Mouse (Mus musculus): ENCODE measurements around the gene Cdr2l. TPM values are rescaled to one million over a fixed set of nuclear protein-coding genes. Genes with fewer than 3 reads are reported as not detected.
A peak's percentile ranks its signal among the peaks of the same experiment; 100 is the strongest.

Cdr2l gene
- total and polyA plus RNA-seq, 3 experiments: not detected

- H3K4me3 ChIP-seq (replicated peaks in 1 of 3; ENCODE audit: low read depth in 2 of 3, low read length in 2 of 3, poor library complexity in 1 of 3): no peak overlapping the region
- no peak overlapping the region for H3K9ac ChIP-seq (ENCODE audit: insufficient read depth, low read depth)
- in situ Hi-C loops (cut with MboI; ENCODE audit: low pct_ligation_motif_present, low pct_unique_long_range_greater_than_20kb, low sequenced_read_pairs) (no loop called here), dilution Hi-C loops (cut with MboI; ENCODE audit: extremely low pct_ligation_motif_present, extremely low pct_unique_long_range_greater_than_20kb, low sequenced_read_pairs) (no loop called here)
- H3K27me3 ChIP-seq (replicated peaks): peaks cover 95% of the 10 kb centered on the region
- peaks cover 12% of the 10 kb centered on the region in 2 experiments for H3K4me1 ChIP-seq (ENCODE audit: control insufficient read depth in 1 of 2, insufficient read depth in 2 of 2)
- no peak overlapping the region for H3K27ac ChIP-seq (ENCODE audit: insufficient read depth, low read depth)
- no peak overlapping the region for H3K4me2 ChIP-seq (ENCODE audit: insufficient read depth, low read depth, poor library complexity, severe bottlenecking)
- no peak for DNase-seq (ENCODE audit: extremely low read depth)
- TF ChIP-seq KAT2A (IDR thresholded peaks at IDR 0.05; ENCODE audit: insufficient replicate concordance, low read length) (no peak), BHLHE40 (IDR thresholded peaks at IDR 0.05; ENCODE audit: low read depth, low read length) (no peak), MYC (IDR thresholded peaks at IDR 0.05; ENCODE audit: low read depth, low read length) (no peak), MXI1 (IDR thresholded peaks at IDR 0.05; ENCODE audit: low read depth, low read length) (no peak), CTCF (conservative IDR thresholded peaks at IDR 0.05 in 1 of 2, IDR thresholded peaks at IDR 0.05 in 1 of 2; ENCODE audit: low read depth in 2 of 2, low read length in 2 of 2) (no peak), RCOR1 (conservative IDR thresholded peaks at IDR 0.05; ENCODE audit: low read depth, low read length) (no peak), NELFE (IDR thresholded peaks at IDR 0.05; ENCODE audit: low read depth, low read length) (no peak), JUN (IDR thresholded peaks at IDR 0.05; ENCODE audit: insufficient read depth, low read depth, low read length) (no peak), POLR2A (IDR thresholded peaks at IDR 0.05; ENCODE audit: low read depth, low read length) (no peak), CHD2 (IDR thresholded peaks at IDR 0.05; ENCODE audit: low read length) (no peak), RAD21 (IDR thresholded peaks at IDR 0.05; ENCODE audit: low read depth, low read length) (no peak), GABPA (IDR thresholded peaks at IDR 0.05; ENCODE audit: insufficient replicate concordance, low read depth, low read length) (no peak), EP300 (IDR thresholded peaks at IDR 0.05; ENCODE audit: low read length) (no peak), MAFK (IDR thresholded peaks at IDR 0.05; ENCODE audit: insufficient replicate concordance, low read length) (no peak), E2F4 (IDR thresholded peaks at IDR 0.05; ENCODE audit: insufficient replicate concordance, low read depth, low read length) (no peak), POLR2AphosphoS2 (IDR thresholded peaks at IDR 0.05; ENCODE audit: low read depth, low read length) (no peak), ETS1 (conservative IDR thresholded peaks at IDR 0.05; ENCODE audit: low read depth, low read length) (no peak)
- no peaks in the 10 kb centered on the region for H3K36me3 ChIP-seq (replicated peaks in 1 of 2; ENCODE audit: control insufficient read depth in 1 of 2, insufficient read depth in 1 of 2, low read length in 1 of 2)
- no peaks in the 10 kb centered on the region for H3K9me3 ChIP-seq (replicated peaks; ENCODE audit: low read length)
- no peaks in the 10 kb centered on the region for H3K79me2 ChIP-seq (replicated peaks; ENCODE audit: control insufficient read depth, extremely low read depth, insufficient read depth, poor library complexity, severe bottlenecking)
Observed at GRCm38 (mm10) chr11:115372015-115372414, 9.7 kb upstream of the Cdr2l start.

- no peak overlapping the region for H3K4me3 ChIP-seq (replicated peaks in 1 of 3; ENCODE audit: low read depth in 2 of 3, low read length in 2 of 3, poor library complexity in 1 of 3)
- H3K27me3 ChIP-seq (replicated peaks): peaks cover 92% of the 10 kb centered on the region
- TF ChIP-seq MAFK (IDR thresholded peaks at IDR 0.05; ENCODE audit: insufficient replicate concordance, low read length) (no peak), CTCF (conservative IDR thresholded peaks at IDR 0.05 in 1 of 2, IDR thresholded peaks at IDR 0.05 in 1 of 2; ENCODE audit: low read depth in 2 of 2, low read length in 2 of 2) (peak in 1 of 2 experiments; percentile 71; a peak in 2 of 4 replicates)
- H3K4me2 ChIP-seq (ENCODE audit: insufficient read depth, low read depth, poor library complexity, severe bottlenecking): no peak overlapping the region
- in situ Hi-C loops (cut with MboI; ENCODE audit: low pct_ligation_motif_present, low pct_unique_long_range_greater_than_20kb, low sequenced_read_pairs) (no loop called here), dilution Hi-C loops (cut with MboI; ENCODE audit: extremely low pct_ligation_motif_present, extremely low pct_unique_long_range_greater_than_20kb, low sequenced_read_pairs) (no loop called here)
- no peaks in the 10 kb centered on the region for H3K9me3 ChIP-seq (replicated peaks; ENCODE audit: low read length)
- no peaks in the 10 kb centered on the region for H3K36me3 ChIP-seq (replicated peaks in 1 of 2; ENCODE audit: control insufficient read depth in 1 of 2, insufficient read depth in 1 of 2, low read length in 1 of 2)
- peaks cover 5 to 10% of the 10 kb centered on the region in 2 experiments for H3K4me1 ChIP-seq (ENCODE audit: control insufficient read depth in 1 of 2, insufficient read depth in 2 of 2)
- H3K27ac ChIP-seq (ENCODE audit: insufficient read depth, low read depth): no peak overlapping the region
- no peak for DNase-seq (ENCODE audit: extremely low read depth)
- no peaks in the 10 kb centered on the region for H3K79me2 ChIP-seq (replicated peaks; ENCODE audit: control insufficient read depth, extremely low read depth, insufficient read depth, poor library complexity, severe bottlenecking)
- no peak overlapping the region for H3K9ac ChIP-seq (ENCODE audit: insufficient read depth, low read depth)
Observed at GRCm38 (mm10) chr11:115372737-115373136, 9.0 kb upstream of the Cdr2l start.
